Mouse (Mus musculus): ENCODE measurements at regions not wholly inside any gene's neighbourhood (a gene's known extent, or its start where the extent isn't known, plus 50 kb on each side); places are given as distances from the start of the nearest gene placed in this dataset.
A peak's percentile ranks its signal among the peaks of the same experiment; 100 is the strongest.

DNA sequence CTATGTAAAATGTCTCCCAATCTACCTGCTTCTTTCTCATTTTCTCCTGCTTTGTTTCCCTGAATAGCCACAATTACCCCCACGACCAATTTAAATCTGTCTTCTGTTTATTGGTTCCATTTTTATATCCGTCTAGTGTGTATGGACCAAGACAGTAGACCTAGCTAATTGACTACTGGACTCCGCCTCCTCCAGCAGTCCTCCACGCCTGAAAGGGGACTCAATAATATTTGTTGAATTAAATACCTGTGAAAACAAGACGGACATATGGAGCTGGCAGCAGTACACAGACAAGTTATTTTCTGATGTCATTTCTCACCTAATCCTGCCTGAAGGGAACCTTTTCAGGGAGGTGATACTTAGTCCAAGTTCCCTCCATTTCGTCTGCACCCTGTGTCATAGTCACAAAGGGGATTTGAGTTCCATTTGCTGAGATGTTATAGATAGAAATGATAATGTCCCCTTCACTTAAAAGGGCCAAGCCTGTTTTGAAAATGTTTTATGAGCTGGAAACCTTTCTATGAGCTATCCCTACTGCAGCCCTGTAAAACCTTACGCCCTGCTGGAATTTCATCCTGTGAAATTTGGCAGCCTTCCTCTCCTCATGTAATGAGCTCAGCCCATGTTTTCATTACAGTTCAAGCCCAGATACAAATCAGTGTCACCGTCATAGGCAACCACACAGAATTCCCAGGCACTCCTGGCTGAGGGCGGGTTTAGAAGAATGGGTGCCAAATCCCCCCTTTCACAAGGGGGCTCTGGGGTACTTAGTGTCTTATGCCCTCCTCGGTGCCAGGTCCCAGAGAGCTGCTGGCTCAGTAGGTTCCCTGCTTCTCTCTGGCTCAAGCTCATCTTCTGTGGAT is 391.1 kb upstream of the Id4 start:
- no peak for DNase-seq (ENCODE audit: low spot score)

DNA sequence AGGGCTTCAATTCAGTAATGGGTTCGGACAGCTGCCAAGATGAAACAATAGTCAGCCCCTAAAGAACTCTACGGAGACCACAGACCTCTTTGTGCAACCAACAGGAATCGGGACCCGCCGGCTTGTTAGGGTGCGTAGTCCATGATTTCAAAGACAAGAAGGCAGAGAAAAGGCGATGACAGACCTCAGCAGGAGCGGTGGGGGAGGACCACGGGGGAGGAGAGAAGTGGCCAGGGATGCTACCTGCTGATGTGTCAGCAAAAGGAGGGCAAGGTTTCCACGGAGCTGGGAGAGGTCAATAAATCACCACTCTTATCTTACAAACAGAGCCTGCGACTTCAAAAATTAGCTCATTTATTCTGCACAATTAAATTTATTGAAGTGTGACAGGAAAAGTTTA is 388.4 kb upstream of the Id4 start:
- DNase-seq (ENCODE audit: low spot score) = no peak

DNA sequence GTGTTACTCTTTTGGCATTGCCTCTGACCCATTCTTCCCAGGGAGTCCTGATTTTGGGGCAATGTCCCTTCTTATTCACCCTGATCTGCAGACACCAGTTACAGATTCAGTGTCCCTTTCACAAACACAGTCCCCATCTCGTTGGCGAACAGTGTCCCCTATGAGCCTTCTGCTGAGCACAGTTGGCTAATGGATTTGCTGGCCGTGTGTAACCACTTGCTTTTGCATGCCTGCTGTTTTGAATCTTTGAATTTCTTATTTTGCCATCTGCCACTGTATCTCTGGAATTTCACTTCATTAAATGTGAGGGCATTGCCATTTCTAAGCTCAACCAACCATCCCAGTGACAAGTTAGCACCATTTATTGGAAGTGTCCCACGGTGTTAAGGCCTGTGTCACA is 368.5 kb upstream of the Id4 start:
- no peak for DNase-seq (ENCODE audit: low spot score)

DNA sequence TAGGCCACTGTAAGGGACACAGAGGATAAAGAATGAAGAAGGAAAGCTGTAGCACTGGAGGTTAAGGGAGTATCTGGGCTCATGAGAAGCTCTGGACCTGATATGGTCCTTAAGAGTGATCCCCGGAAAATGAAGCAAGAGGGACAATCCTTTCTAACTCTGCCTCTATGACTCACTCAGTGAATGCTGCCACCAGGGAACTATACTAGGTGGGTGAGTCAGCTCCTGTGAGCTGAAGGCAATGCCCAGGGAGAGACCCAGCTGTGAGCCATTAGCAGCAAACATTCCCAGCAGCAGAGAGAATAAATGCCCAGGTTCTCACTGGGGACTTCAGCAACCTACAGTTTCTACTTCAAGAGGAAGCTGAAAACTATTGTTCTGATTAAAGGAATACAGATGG is 366.7 kb upstream of the Id4 start:
- DNase-seq (ENCODE audit: low spot score) = no peak

DNA sequence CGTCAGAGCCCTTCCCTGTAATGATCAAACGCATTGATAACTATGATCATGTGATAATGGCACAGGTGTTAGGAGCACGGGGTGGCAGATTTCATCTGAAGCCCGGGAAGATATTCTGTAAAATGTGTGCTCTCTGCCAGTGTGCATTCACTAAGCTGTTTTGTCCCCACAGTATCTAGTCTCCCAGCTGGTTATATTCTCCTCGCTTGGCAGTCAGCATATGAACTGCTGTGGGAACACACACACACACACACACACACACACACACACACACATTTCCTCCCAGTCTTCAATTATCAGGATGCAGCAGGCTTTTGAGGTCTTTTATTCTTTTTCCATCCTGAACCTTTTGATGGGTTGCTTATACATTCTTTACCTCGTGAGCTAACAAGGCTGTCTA is 365.8 kb upstream of the Id4 start:
- no peak for DNase-seq (ENCODE audit: low spot score)

DNA sequence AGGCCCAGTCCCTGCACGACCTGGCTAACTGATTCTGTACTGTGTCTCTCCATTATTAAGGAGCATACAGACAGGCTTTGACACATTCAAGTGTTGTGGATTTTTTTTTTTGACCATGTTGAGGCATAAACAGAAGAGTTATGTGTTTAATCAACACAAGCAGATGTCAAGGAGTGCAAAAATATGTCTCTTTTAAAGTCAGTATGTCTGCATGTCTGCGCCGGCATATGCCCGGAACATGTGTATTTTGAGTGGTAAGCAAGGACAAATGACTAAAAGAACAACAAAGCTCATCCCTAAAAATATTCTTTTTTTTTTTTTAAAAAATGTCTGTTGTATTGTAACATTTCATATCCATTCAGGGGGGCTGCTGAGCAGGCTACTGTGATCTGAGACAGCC is 364.4 kb upstream of the Id4 start:
- no peak for DNase-seq (ENCODE audit: low spot score)

DNA sequence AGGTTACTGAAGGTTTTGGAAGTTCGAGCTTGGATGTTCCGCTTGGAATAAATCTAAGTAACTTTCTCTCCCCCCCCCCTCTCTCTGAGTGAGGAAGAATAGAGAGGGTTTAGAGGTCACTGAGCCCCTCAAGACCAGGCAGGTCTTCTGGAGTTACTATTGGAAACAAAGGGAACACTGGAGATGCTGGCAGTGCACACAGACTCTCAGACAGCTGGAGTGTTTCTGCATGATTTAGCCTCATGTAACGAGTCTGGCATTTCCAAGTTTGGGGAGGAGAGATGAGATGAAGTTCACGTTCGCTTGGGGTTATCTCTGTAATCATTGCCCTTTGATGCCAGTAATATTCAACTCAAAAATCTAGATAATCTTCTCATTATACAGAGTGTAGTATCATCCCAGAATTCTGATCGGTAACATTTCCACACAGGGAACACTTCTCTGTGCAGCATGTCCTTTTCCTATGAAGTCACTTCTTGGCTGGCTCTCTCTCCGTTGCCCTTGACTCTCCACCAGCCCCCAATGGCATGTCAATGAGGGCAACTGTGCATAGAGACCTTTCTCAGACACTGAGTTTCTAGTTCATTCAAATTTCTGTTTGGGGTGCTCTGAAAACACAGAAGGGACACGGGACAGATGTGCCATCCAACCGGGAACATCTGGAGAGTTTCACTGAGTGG is 351.0 kb upstream of the Id4 start:
- DNase-seq (ENCODE audit: low spot score) = no peak

DNA sequence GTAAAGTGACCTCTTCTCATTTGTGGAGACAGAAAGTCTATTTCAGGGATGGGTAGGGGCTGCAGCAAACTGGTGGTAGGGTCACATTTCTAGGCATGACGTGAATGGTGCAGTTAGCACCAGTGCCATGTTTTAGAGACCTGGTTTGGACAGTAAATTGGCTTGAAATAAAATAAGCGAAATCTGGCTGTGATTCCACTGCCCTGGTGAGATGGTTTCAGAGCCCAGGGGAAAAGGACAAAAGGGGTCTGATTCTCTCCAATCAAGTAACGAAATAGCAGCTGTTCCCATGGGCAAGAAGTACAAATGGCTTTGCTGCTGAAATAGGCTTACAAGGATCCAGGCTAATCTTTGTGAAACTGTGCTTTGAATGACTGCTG is 350.5 kb upstream of the Id4 start:
- no peak for DNase-seq (ENCODE audit: low spot score)

DNA sequence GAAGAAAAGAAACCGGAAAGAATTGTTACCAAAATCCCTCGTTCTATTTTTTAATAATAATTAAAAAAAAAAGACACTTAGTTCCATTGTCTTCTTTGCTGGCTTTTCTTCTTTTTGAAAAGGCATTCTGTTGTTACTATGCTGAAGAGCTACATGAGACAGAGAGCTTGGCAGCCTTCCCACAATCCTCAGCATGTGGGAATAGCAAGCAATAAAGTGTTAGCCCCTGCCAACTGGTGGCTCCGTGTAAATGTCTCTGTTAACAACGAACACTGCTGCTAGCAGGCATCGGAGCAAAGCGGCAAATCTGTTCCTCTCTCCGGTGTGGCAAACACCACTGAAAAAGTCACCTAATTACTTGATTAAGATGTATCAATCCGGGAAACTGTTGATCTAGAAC is 344.6 kb upstream of the Id4 start:
- peak; percentile 71 for DNase-seq (ENCODE audit: low spot score)

DNA sequence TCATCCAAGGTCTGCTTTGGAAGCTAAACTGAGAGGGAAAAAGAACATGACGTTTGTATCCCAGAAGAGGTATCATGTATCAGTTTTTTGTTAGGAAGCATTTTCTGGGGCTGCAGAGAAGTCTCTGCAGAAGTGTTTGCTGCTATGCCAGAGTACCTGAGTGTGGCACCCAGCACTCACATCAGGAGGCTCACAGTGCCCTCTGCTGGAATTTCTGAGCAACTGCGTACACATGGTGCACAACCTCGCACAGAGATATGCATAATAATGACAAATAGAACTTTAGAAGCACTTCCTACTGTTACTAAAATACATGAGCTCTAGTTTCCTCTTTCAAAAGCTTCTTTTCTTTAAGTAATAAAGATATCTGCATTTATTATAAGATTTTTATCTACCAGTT is 343.7 kb upstream of the Id4 start:
- DNase-seq (ENCODE audit: low spot score) = no peak

DNA sequence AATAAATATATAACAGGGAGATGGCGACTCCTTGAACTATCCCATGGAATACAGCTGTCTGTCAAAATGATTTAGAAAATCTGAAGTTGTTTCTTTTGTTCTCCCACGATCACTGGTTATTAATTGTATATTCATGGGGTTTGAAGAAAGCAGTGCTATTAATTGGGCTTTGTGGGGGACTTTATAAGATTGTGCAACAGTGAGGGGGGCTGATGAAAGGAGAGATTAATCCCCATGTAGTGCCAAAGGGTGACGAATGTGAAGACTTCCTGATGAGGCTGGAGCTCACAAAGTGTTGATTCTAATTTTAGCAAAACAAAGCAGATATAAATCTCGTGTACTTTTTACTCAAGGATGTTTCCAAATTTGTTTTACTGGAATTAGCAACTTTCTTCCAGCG is 340.0 kb upstream of the Id4 start:
- DNase-seq (ENCODE audit: low spot score) = no peak

DNA sequence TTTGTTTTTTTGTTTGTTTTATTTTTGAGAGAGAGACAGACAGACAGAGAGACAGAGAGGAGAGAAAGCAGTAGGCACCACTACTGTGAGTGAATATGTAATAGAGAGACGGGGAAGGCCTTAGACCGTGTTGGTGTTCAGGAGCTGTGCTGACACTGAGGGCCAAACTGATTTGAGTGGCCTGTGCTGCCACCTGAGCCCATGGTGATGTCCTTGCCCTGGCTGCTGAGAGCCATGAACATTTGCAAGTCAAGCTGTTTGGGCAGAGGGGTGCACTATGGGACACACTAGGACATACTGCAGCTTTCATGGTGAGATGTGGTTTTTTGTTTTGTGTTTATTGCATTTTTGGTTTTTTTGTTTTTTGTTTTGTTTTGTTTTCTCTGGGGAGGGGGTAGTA is 320.3 kb upstream of the Id4 start:
- DNase-seq (ENCODE audit: low spot score) = no peak

DNA sequence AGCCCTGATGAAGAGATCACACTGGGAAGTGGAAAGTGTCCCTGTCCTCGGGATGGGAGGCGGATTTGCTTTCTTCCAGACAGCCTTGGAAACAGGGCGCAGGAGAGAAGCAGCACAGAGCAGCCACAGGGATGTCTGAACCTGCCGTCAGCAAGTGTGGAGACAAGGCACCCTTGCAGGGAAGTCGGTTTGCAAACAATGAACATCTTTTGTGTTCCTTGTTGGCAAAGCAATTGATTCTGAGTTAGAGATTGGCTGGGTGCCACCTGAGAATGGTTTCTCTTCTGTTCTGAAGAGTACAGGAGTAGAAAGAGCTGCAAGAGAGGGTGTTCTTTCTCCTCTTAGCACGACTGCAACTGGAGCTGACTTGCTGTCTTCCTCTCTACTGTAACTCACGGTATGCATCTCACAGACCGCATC is 318.6 kb upstream of the Id4 start:
- DNase-seq (ENCODE audit: low spot score) = peak; percentile 57

DNA sequence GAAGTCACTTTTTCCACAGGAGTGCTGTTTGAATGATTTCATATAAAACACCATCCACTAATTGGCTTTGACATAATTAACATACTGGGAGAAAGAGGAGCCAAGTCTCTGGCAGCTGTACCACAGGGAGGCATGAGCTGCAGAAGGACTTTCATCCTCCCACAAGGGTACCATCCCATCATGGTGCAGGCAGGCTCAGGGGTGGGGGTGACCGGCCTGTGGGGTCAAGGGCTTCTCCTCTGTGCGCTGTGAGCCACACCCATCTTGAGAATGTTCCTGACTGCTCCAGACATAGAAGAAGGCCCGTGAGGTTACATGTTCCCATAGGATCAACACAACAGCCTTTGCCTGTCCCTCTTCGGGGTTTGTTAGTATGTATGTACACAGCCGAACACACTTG is 317.4 kb upstream of the Id4 start:
- DNase-seq (ENCODE audit: low spot score) = no peak

DNA sequence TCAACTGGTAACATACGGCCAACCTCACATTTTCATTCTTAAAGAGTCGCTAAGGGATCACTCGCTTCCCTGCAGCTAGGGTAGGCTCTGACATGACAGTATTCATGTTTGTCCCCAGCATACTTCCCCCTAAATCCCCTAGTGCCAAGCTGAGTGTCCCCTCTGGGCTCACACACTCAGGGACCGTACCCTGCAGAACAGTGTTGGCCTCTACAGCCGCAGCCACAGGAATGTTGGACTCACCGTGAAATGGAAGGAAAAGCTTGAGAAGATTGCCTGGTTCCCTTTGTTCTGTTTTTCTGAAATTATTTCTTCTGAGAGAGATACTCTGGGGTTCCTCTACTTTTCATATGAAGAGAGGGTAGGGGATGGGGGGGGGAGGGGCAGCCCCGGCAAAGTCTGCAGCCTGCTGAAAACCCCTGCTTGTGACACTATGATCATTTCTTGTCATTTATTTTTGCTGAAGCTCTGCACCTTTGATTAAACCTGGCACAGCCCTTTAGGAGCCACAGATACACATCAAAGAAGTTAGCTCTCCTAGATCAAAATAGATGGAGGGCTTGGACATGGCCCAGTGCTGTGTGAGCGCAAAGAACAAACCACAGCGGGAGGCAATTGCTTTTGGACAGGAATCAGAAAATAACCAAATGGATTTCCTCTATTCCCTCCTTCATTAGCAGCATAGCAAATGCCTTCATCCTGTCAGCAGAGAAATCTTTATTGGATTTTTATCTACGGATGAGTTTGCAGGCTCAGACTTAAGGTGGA is 312.7 kb upstream of the Id4 start:
- no peak for DNase-seq (ENCODE audit: low spot score)

DNA sequence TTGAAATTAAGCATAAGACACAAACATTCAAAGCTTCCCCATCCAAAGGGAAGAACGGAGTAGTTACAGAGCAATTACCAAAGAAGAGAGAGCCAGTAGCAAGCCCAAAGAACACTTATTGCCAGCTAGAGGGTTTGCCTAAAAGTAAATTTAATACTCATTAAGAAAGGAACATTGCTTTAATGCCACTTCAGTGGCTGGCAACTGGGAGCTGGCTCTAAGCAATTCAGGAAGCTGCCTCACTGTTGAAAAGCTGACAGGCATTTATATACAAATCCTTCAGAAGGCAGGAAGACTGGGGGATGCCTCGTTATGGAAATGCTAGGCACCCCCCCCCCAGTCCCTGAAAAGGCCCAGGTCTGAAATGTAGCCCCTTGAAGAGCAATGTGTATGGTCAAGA is 310.6 kb upstream of the Id4 start:
- no peak for DNase-seq (ENCODE audit: low spot score)

DNA sequence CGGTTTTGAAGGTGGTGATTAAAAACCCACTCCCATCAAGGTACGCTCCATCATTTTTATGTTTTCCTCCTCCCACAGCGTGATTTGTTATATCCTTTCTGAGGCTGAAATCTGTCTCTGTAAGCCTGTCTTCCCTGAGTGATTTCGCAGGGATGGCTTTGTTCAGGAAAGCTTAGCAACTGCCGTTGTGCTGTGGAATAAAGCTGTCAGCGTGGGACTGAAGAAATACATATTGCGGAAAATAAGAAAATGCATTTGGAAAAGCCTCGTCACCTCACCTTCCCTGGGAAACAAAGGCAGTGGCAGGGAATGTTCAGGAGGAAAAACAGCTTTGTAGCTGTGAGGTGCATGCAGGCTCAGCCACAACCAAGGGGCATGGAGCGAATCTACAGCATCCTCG is 310.0 kb upstream of the Id4 start:
- DNase-seq (ENCODE audit: low spot score) = no peak

DNA sequence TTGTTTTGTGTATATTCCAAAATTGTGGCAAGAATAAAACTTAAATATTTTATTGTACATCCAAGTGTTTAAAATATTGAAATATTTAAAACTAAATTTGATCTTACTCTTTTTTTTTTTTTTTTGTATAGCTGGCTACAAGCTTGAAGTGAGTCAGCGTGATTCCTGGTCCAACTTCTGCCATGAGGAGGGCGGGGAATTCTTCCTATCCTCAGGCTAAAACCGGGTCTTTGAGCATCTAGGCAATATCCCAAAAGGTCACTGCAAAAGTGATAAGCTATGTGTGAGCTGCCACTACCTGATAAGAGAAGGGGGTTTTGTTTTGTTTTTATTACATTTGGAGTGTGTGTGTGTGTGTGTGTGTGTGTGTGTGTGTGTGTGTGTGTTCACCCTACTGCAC is 308.1 kb upstream of the Id4 start:
- no peak for DNase-seq (ENCODE audit: low spot score)

DNA sequence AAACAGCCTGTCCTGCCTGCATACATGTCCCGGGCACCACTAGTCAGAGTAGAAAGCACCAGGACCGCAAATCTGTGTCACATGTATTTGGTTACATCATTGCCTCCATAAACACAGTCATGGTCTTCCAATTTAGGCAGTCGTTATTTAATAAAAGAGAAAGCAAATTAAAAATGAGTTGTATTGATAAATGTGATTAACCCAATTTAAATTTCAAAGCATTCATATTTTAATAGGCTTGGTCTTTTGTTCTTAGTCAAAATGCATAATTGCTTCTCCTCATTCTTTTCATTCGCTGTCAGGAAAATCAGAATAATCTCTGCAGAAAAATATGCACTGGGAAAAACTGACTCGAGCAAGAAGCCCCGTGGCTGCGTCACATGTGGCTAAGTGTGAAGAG is 307.3 kb upstream of the Id4 start:
- no peak for DNase-seq (ENCODE audit: low spot score)

DNA sequence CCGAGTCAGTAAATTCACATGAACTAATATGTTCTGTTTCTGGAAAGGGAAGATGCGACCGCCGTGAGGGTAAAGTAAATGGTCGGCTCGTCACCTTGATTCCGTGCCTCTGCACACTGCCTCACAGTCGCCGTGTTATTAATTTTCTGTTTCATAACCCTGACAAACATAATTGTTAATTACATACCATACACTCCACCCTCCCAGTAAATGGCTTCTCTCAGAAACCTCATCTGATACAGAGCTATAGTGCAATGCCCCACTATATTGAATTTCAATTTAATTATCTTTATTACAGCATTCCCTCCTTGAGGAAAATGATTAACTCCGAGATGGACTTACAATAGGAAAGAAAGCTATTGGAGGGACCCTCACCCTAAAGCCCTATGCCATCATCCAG is 305.5 kb upstream of the Id4 start:
- DNase-seq (ENCODE audit: low spot score) = no peak

DNA sequence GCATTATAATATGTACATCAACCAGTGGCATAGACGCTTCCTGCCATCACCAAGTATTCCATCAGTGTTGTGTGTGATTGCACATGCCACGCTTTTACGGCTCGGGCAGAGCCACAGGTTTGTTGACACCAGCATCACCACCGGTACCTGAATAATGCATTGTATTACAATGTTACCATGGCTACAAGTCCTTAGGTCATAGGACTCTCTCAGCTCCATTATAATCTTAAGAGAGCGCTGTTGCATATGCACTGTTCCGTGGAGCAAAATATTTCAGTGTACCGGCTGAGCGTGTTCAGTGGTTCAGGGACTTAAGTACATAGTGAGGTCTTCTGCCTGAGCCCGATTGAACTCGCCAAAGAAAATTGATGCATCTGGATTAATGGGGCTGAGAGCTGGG is 303.4 kb upstream of the Id4 start:
- no peak for DNase-seq (ENCODE audit: low spot score)

DNA sequence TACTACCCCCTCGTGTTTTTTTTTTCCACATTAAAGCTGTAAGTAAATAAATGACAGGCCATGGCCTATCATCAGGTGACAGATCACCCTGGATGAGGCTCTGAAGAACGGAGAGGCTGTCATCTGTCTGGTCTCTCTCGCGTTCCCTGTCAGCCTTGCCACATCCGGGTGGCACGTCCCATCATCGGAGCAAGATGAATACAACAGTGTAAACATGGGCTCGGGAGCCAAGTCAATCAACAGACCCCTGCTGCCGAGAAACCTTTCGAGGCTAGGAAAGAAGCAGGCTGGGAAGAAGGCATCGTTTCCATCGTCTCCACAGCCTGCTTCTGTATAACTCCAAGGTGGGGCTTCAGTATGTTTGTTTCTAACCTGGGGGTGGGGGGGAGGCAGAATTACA is 286.8 kb upstream of the Id4 start:
- DNase-seq (ENCODE audit: low spot score) = no peak

All from testis, postnatal 10 days (tissue).